Mouse (Mus musculus): ENCODE results near the gene Rgs14.

DNA sequence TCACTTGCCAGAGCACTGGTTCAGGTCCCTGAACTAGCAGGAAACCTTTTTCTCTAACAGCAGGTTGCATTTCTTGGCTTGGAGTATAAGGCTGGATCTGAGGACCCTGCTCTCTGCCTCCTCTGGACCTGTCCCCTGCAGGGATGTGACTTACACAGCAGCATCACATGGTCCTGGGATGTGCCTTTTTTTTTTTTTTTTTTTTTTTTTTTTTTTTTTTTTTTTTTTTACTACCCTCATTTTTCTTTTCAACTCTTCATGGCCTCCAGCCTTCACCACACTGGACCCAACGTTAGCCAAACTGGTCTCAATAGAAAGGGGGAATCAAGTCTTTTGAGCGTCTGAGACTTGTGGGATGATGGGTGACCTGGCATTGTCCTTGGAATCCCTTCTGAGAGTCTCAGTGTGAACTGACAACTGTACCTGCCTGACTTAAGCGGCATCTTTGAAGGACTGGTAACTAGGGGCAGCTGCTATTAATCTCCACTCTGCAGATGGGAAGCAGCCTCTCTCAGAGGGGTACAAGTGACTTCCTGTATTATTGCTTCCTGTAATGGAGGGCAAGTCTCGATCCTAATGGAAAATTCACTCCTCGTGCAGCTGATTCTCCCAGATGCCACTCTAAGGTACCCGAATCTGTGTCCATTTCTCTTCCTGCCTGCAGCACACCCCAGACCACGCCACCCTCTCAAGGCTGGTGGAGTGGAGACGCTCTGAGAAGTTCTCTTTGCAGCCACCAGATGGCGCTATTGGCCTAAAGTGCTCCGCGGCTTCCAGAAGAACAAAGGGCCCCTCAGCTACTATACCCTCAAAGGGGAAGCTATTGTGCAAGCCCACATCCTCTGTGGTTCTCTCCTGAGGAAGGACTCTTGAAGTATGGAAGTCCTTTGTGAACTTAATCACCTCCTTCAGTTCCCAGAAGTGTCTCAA lies 35.6 kb downstream of the Rgs14 start:
- TF ChIP-seq POLR2A (IDR thresholded peaks at IDR 0.05; ENCODE audit: borderline replicate concordance, insufficient read depth, low read length) (no peak), CTCF (IDR thresholded peaks at IDR 0.05; ENCODE audit: borderline replicate concordance, insufficient read depth, low read depth, low read length) (peak; percentile 92)

All from cerebellum, adult 2 months (tissue).